Mouse (Mus musculus): ENCODE data around the gene Sit1. TPM values are rescaled to one million over a fixed set of nuclear protein-coding genes. Genes with fewer than 3 reads are reported as not detected.

Sit1 gene
- not detected in 2 replicates for polyA plus RNA-seq (2014; fragmentation: Nextera tagmentation; extraction: Ambion mirVana)

- no peak within 1 kb of the TSS for H3K27ac ChIP-seq (ENCODE audit: low read depth, low read length)
- no peaks in the 10 kb centered on the region for H3K36me3 ChIP-seq (ENCODE audit: control insufficient read depth, insufficient read depth, low read length)
- 61% methylated on average over 12 of the region's 12 CpGs for WGBS
- H3K4me2 ChIP-seq (replicated peaks; ENCODE audit: low read depth, low read length) = no peak within 1 kb of the TSS
- H3K4me3 ChIP-seq (ENCODE audit: low read length) = no peak within 1 kb of the TSS
- no peaks in the 10 kb centered on the region for H3K4me1 ChIP-seq (ENCODE audit: control insufficient read depth, insufficient read depth, low read length)
- ATAC-seq (ENCODE audit: low FRiP score, low TSS enrichment) = no peak
- H3K9ac ChIP-seq (ENCODE audit: low read depth, low read length) = no peak within 1 kb of the TSS
- no peaks in the 10 kb centered on the region for H3K9me3 ChIP-seq (ENCODE audit: control insufficient read depth, low read length)
- no peaks in the 10 kb centered on the region for H3K27me3 ChIP-seq (ENCODE audit: control insufficient read depth, insufficient read depth, low read length)
Measured at GRCm38 (mm10) chr4:43483535-43484091, at the start of gene Sit1. Gene Sit1, minus strand, starts transcription at chr4:43483734.

GRCm38 (mm10) chr4:43533270-43533669, 49.7 kb upstream of the Sit1 start:
- Histone ChIP-seq H3K36me3 (ENCODE audit: control insufficient read depth, insufficient read depth, low read length) (peaks cover 73% of the 10 kb centered on the region), H3K4me3 (ENCODE audit: low read length) (no peak overlapping the region), H3K9me3 (ENCODE audit: control insufficient read depth, low read length) (no peaks in the 10 kb centered on the region), H3K27me3 (ENCODE audit: control insufficient read depth, insufficient read depth, low read length) (no peaks in the 10 kb centered on the region), H3K4me2 (replicated peaks; ENCODE audit: low read depth, low read length) (no peak overlapping the region), H3K9ac (ENCODE audit: low read depth, low read length) (no peak overlapping the region), H3K27ac (ENCODE audit: low read depth, low read length) (no peak overlapping the region), H3K4me1 (ENCODE audit: control insufficient read depth, insufficient read depth, low read length) (no peaks in the 10 kb centered on the region)
- no peak for ATAC-seq (ENCODE audit: low FRiP score, low TSS enrichment)
- 75% methylated on average over 9 of the region's 9 CpGs for WGBS

- Histone ChIP-seq H3K4me2 (replicated peaks; ENCODE audit: low read depth, low read length) (no peak overlapping the region), H3K36me3 (ENCODE audit: control insufficient read depth, insufficient read depth, low read length) (peaks cover 47% of the 10 kb centered on the region), H3K4me1 (ENCODE audit: control insufficient read depth, insufficient read depth, low read length) (no peaks in the 10 kb centered on the region), H3K27me3 (ENCODE audit: control insufficient read depth, insufficient read depth, low read length) (peaks cover 1% of the 10 kb centered on the region; the same call in 1 of the 2 replicates), H3K9me3 (ENCODE audit: control insufficient read depth, low read length) (0 out of 2 replicates have a peak, but pooled peaks cover 3% of the 10 kb centered on the region), H3K4me3 (ENCODE audit: low read length) (no peak overlapping the region), H3K9ac (ENCODE audit: low read depth, low read length) (no peak overlapping the region), H3K27ac (ENCODE audit: low read depth, low read length) (no peak overlapping the region)
- no peak for ATAC-seq (ENCODE audit: low FRiP score, low TSS enrichment)
- 20% methylated on average over 7 of the region's 7 CpGs for WGBS
Measured at GRCm38 (mm10) chr4:43530581-43530980, 47.0 kb upstream of the Sit1 start.

GRCm38 (mm10) chr4:43530081-43530501, 46.6 kb upstream of the Sit1 start:
- H3K36me3 ChIP-seq (ENCODE audit: control insufficient read depth, insufficient read depth, low read length) = peaks cover 42% of the 10 kb centered on the region
- H3K9ac ChIP-seq (ENCODE audit: low read depth, low read length) = no peak overlapping the region
- no peak overlapping the region for H3K27ac ChIP-seq (ENCODE audit: low read depth, low read length)
- WGBS = 42% methylated on average over 8 of the region's 8 CpGs
- no peak overlapping the region for H3K4me2 ChIP-seq (replicated peaks; ENCODE audit: low read depth, low read length)
- H3K27me3 ChIP-seq (ENCODE audit: control insufficient read depth, insufficient read depth, low read length) = peaks cover 6% of the 10 kb centered on the region
- 0 out of 2 replicates have a peak, but pooled peaks have one; percentile 58 for ATAC-seq (ENCODE audit: low FRiP score, low TSS enrichment)
- no peaks in the 10 kb centered on the region for H3K4me1 ChIP-seq (ENCODE audit: control insufficient read depth, insufficient read depth, low read length)
- no peak overlapping the region for H3K4me3 ChIP-seq (ENCODE audit: low read length)
- 0 out of 2 replicates have a peak, but pooled peaks cover 3% of the 10 kb centered on the region for H3K9me3 ChIP-seq (ENCODE audit: control insufficient read depth, low read length)

- Histone ChIP-seq H3K4me3 (ENCODE audit: low read length) (no peak overlapping the region), H3K9ac (ENCODE audit: low read depth, low read length) (no peak overlapping the region), H3K9me3 (ENCODE audit: control insufficient read depth, low read length) (0 out of 2 replicates have a peak, but pooled peaks cover 3% of the 10 kb centered on the region), H3K27ac (ENCODE audit: low read depth, low read length) (no peak overlapping the region), H3K27me3 (ENCODE audit: control insufficient read depth, insufficient read depth, low read length) (peaks cover 8% of the 10 kb centered on the region), H3K36me3 (ENCODE audit: control insufficient read depth, insufficient read depth, low read length) (peaks cover 26% of the 10 kb centered on the region), H3K4me1 (ENCODE audit: control insufficient read depth, insufficient read depth, low read length) (peaks cover 4% of the 10 kb centered on the region; the same call in 1 of the 2 replicates), H3K4me2 (replicated peaks; ENCODE audit: low read depth, low read length) (no peak overlapping the region)
- ATAC-seq (ENCODE audit: low FRiP score, low TSS enrichment) = no peak
- WGBS = 76% methylated on average over 9 of the region's 9 CpGs
Measured at GRCm38 (mm10) chr4:43528487-43528886, 45.0 kb upstream of the Sit1 start.

- ATAC-seq (ENCODE audit: low FRiP score, low TSS enrichment) = no peak
- 68% methylated on average over 5 of the region's 5 CpGs for WGBS
- peaks cover 4% of the 10 kb centered on the region; the same call in 1 of the 2 replicates for H3K4me1 ChIP-seq (ENCODE audit: control insufficient read depth, insufficient read depth, low read length)
- H3K4me2 ChIP-seq (replicated peaks; ENCODE audit: low read depth, low read length) = no peak overlapping the region
- H3K4me3 ChIP-seq (ENCODE audit: low read length) = no peak overlapping the region
- H3K9ac ChIP-seq (ENCODE audit: low read depth, low read length) = no peak overlapping the region
- H3K36me3 ChIP-seq (ENCODE audit: control insufficient read depth, insufficient read depth, low read length) = peaks cover 20% of the 10 kb centered on the region
- no peak overlapping the region for H3K27ac ChIP-seq (ENCODE audit: low read depth, low read length)
- peaks cover 10% of the 10 kb centered on the region for H3K27me3 ChIP-seq (ENCODE audit: control insufficient read depth, insufficient read depth, low read length)
- H3K9me3 ChIP-seq (ENCODE audit: control insufficient read depth, low read length) = 0 out of 2 replicates have a peak, but pooled peaks cover 3% of the 10 kb centered on the region
Measured at GRCm38 (mm10) chr4:43527880-43528279, 44.3 kb upstream of the Sit1 start.

- Histone ChIP-seq H3K27ac (ENCODE audit: low read depth, low read length) (no peak overlapping the region; the same call in 1 of the 2 replicates), H3K4me1 (ENCODE audit: control insufficient read depth, insufficient read depth, low read length) (peaks cover 36% of the 10 kb centered on the region), H3K4me3 (ENCODE audit: low read length) (peak overlapping the region; percentile 18; the same call in 1 of the 2 replicates), H3K27me3 (ENCODE audit: control insufficient read depth, insufficient read depth, low read length) (peaks cover 15% of the 10 kb centered on the region; the same call in 1 of the 2 replicates), H3K9me3 (ENCODE audit: control insufficient read depth, low read length) (no peaks in the 10 kb centered on the region), H3K4me2 (replicated peaks; ENCODE audit: low read depth, low read length) (peak overlapping the region; percentile 79), H3K36me3 (ENCODE audit: control insufficient read depth, insufficient read depth, low read length) (peaks cover 23% of the 10 kb centered on the region), H3K9ac (ENCODE audit: low read depth, low read length) (no peak overlapping the region)
- ATAC-seq (ENCODE audit: low FRiP score, low TSS enrichment) = peak; percentile 24; the same call in 1 of the 2 replicates
- WGBS = 5% methylated on average over 6 of the region's 6 CpGs
Measured at GRCm38 (mm10) chr4:43519956-43520355, 36.4 kb upstream of the Sit1 start.

GRCm38 (mm10) chr4:43519551-43519950, 36.0 kb upstream of the Sit1 start:
- Histone ChIP-seq H3K36me3 (ENCODE audit: control insufficient read depth, insufficient read depth, low read length) (peaks cover 25% of the 10 kb centered on the region), H3K9ac (ENCODE audit: low read depth, low read length) (peak overlapping the region; percentile 18; the same call in 1 of the 2 replicates), H3K4me3 (ENCODE audit: low read length) (peak overlapping the region; percentile 18; the same call in 1 of the 2 replicates), H3K4me1 (ENCODE audit: control insufficient read depth, insufficient read depth, low read length) (peaks cover 36% of the 10 kb centered on the region), H3K9me3 (ENCODE audit: control insufficient read depth, low read length) (no peaks in the 10 kb centered on the region), H3K4me2 (replicated peaks; ENCODE audit: low read depth, low read length) (peak overlapping the region; percentile 79), H3K27me3 (ENCODE audit: control insufficient read depth, insufficient read depth, low read length) (peaks cover 15% of the 10 kb centered on the region; the same call in 1 of the 2 replicates), H3K27ac (ENCODE audit: low read depth, low read length) (no peak overlapping the region)
- ATAC-seq (ENCODE audit: low FRiP score, low TSS enrichment) = no peak
- WGBS = 18% methylated on average over 10 of the region's 10 CpGs
